Mouse (Mus musculus): ENCODE results near the gene Tns3.

DNA sequence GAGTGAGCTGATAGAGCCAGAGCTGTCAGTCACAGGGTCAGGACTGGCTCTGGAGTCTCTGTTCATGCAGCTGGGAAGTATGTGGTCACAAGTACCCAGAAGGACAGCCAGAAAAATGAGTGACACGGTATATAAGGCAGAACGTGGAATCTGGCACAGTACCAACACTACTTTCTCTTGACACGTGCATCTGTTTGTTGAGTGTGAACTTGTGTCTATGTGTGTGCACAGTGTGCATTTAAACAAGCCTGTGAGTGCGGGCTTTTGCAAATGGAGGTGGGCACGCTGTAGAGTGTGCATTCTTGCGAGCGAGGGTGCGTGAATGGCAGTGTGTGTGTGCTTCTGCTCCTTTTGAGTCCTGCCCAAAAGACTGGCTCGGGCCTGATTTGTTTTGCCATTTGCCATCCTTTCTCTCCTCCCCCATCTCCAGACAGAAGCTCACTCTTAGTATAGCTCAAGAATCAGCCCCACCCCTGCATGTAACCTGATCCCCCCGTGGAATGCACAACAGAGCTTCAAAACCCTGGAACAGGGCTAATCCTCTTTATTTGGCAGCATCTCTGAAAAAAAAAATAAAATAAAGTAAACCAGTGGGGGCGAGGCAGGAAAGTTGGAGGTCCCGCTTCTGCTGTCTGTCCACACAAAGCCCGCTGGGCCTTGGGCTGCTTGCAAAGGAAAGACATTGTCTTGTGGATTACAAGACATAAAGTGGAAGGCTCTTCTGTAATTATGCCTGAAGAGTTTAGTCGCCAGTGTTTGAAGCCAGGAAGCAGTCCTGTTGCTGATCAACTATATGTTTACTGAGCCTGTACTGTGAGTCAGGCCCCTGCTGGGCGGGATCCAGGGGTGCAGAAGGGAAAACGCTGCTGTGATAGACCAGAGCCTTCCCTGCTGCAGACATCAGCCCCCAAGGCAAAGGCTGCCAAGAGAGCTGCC lies 28.5 kb upstream of the Tns3 start:
- no peak for TF ChIP-seq CTCF (IDR thresholded peaks at IDR 0.05; ENCODE audit: borderline replicate concordance, insufficient read depth, low read depth, low read length)
- TF ChIP-seq POLR2A (IDR thresholded peaks at IDR 0.05; ENCODE audit: borderline replicate concordance, insufficient read depth, low read length), result no peak
